Mouse (Mus musculus) limb, embryonic 13.5 days (tissue): ENCODE data around the gene Cdc37. TPM values are rescaled to one million over a fixed set of nuclear protein-coding genes. Genes with fewer than 3 reads are reported as not detected.
"Not testable (repeated sequence)": the region's sequence is repeated elsewhere in the genome, so short reads cannot be mapped to it uniquely, and the experiment has no call there.

Experiments
- ATAC-seq: fragments of 200-750 bp; cut with Nextera tagmentation; 2 replicates; pipeline ENCODE4 v1.8.0; 2017; ENCODE audit warnings: low read depth, moderate number of reproducible peaks, moderate TSS enrichment; ENCODE audit not compliant: low FRiP score
- H3K27ac ChIP-seq: fragments of 300-500 bp; sonication (generic); 2 replicates; pipeline ENCODE4 v1.5.1; 2015; ENCODE audit warnings: inconsistent platforms, mild to moderate bottlenecking, moderate library complexity
- H3K27me3 ChIP-seq: fragments of 300-500 bp; sonication (generic); 2 replicates; pipeline ENCODE4 v1.6.1; 2015; ENCODE audit warnings: mild to moderate bottlenecking, inconsistent platforms
- H3K36me3 ChIP-seq: fragments of 300-500 bp; sonication (generic); 2 replicates; pipeline ENCODE4 v1.6.1; 2015; ENCODE audit warnings: inconsistent platforms, mild to moderate bottlenecking, moderate library complexity
- H3K4me1 ChIP-seq: fragments of 300-500 bp; sonication (generic); 2 replicates; pipeline ENCODE4 v1.6.1; 2015; ENCODE audit warnings: inconsistent platforms
- H3K4me2 ChIP-seq: fragments of 300-500 bp; sonication (generic); replicated peaks from 2 replicates; pipeline ENCODE4 v1.6.1; 2015; ENCODE audit warnings: inconsistent platforms, mild to moderate bottlenecking, moderate library complexity
- H3K4me3 ChIP-seq: fragments of 300-500 bp; sonication (generic); 2 replicates; pipeline ENCODE4 v1.5.1; 2015; ENCODE audit warnings: moderate library complexity, mild to moderate bottlenecking, inconsistent platforms
- H3K9ac ChIP-seq: fragments of 300-500 bp; sonication (generic); 2 replicates; pipeline ENCODE4 v1.6.1; 2015; ENCODE audit warnings: mild to moderate bottlenecking, inconsistent platforms
- H3K9me3 ChIP-seq: fragments of 300-500 bp; sonication (generic); 2 replicates; pipeline ENCODE4 v1.6.1; 2016; ENCODE audit warnings: inconsistent platforms
- WGBS: fragments of 180-500 bp; shearing (Covaris S2); methylation state at CpG from one replicate; pipeline ENCODE4 v1.1.7; 2015; 5-methylcytosine and 5-hydroxymethylcytosine counted together
- polyA plus RNA-seq: library from polyadenylated mRNA; unstranded; fragments of >200 nt; fragmentation: Nextera tagmentation; extraction: Ambion mirVana; gene quantifications from 2 replicates; pipeline ENCODE4 v1.2.1, GENCODE M21; 2015

Cdc37 gene
- polyA plus RNA-seq, result 320 and 346 TPM in 2 replicates

DNA sequence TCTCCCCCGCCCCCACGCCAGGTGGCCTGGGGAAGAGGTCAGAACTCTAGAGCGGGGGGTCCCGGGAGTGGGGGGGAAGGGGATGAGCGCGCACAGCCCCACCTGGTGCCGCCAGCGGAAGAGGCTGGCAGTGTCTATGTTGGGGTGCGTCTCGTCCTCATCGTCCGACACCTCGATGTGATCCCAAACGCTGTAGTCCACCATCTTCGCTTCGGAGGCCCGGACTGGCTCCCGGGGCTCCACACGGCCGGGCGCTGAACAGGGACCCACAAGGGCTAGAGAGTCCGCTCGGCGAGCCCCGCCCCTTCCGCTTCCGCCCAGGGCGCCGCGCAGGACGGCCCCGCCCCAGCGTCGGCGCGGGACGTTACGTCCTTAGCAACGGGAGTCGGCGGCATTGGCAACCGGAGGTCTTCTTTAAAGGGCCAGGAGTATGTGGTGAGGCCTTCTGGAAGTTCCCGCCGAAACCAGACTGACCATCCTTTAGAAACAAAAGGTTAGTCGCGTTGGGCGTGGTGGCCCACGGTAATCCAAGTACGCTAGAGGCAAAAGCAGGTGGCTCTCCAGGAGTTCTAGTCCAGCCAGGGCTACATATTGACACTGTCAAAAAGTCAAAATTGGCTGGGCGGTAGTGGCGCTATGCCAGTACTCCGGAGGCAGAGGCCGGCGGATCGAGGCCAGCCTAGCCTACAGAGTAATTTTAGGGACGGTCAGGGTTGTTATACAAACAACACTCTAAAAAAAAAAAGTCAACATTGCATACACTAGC lies at the start of gene Cdc37:
Gene Cdc37 (minus strand): TSS at position 329 of the 766 bp plus-strand sequence.
- H3K9me3 ChIP-seq, result no peaks in the 10 kb centered on the region
- peak within 1 kb of the TSS; percentile 87 for H3K9ac ChIP-seq
- peak within 1 kb of the TSS; percentile 85 for H3K27ac ChIP-seq
- peak; percentile 96 for ATAC-seq
- H3K4me1 ChIP-seq, result peaks cover 58% of the 10 kb centered on the region
- H3K4me2 ChIP-seq, result peak within 1 kb of the TSS; percentile 96
- peaks cover 23% of the 10 kb centered on the region for H3K36me3 ChIP-seq
- H3K4me3 ChIP-seq, result peak within 1 kb of the TSS; percentile 82
- H3K27me3 ChIP-seq, result no peaks in the 10 kb centered on the region
- WGBS, result 5% methylated on average over 53 of the region's 56 CpGs

DNA sequence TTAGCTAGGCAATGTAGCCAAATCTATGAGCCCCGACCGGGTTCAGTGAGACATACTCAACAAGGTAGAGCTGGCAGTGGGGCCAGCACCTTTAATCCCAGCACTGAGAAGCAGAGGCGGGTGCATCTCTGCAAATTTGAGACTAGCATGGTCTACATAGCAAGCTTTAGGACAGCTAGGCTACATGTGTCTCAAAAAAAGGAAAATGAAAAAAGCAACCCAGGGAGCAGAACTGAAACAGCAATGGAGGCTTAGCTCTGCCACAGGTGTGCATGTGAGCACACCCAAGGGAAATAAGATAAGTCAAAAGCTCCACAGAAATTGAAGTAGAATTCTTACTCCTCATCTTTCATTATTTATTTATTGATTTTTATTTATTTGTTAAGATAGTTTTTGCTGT lies 49.2 kb upstream of the Cdc37 start:
- 84% methylated on average over 3 of the region's 3 CpGs for WGBS
- no peak for ATAC-seq
- Histone ChIP-seq H3K27me3 (no peaks in the 10 kb centered on the region), H3K4me1 (peaks cover 24% of the 10 kb centered on the region), H3K9ac (no peak overlapping the region), H3K36me3 (no peaks in the 10 kb centered on the region), H3K4me3 (no peak overlapping the region), H3K27ac (no peak overlapping the region), H3K4me2 (no peak overlapping the region), H3K9me3 (no peaks in the 10 kb centered on the region)

DNA sequence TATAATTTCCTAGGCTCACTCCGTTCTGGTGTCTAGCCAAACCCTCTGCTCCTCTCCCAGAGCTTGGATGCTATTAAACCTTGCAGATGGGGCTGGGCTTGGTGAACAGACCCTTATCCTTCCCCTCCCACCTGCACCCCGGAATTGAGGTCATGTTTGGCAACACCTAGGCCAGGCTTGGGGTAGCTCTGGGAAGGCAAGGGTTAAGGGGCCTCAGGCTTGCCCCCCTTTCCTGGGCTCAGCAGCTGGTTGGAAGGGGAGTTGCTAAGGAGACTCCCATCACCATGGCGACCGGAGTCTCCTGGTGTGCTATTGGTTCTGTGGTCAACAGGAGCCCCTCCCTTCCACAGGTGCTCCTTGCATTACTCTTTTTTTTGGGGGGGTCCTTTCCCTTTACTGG lies 48.2 kb upstream of the Cdc37 start:
- Histone ChIP-seq H3K27me3 (no peaks in the 10 kb centered on the region), H3K36me3 (no peaks in the 10 kb centered on the region), H3K27ac (no peak overlapping the region), H3K9me3 (no peaks in the 10 kb centered on the region), H3K4me3 (peak overlapping the region; percentile 43; the same call in 1 of the 2 replicates), H3K9ac (no peak overlapping the region), H3K4me1 (peaks cover 24% of the 10 kb centered on the region), H3K4me2 (peak overlapping the region; percentile 66)
- WGBS, result 24% methylated on average over 4 of the region's 4 CpGs
- ATAC-seq, result peak; percentile 52; the same call in 1 of the 2 replicates

DNA sequence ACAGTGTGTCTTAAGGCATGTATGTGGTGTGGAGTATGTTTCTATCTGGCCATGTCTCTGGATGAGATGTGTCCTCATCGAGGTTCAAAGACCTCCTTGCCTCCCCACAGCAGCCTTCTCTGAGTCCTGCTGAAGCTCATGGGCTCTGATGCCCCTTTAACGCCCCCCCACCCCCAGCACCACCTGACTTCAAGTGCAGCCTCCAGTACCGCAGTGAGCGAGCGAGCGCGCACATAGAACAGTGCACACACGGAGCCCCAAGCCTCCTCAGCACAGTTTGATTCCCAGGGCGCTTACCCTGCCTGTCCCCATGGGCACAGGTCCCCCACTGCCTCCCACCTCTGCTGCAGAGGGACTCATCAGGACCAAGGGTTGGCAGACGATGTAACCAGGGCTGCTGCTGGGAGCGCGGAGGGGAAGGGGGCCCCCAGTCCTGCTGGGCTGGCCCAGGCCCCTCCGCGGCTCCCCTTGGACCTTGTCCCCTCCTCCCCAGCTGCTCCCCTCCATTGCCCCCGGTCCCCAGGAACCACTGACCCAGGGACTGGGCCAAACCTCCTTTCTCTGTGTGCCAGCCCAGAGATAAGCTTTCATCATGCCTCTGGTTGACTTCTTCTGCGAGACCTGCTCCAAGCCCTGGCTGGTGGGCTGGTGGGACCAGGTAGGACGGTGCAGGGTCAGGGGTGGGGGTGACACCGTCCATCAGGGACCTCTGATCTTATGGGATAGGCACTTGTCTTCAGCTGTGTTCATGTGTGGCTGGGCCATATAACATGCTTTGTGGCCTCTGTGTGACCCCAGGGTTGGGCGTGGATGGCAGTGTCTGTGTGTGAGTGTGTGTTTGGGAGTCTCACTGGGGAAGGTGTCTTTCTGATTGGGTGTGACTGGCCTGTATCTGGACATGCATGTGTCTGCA lies 47.0 kb upstream of the Cdc37 start:
- no peak overlapping the region for H3K27ac ChIP-seq
- no peaks in the 10 kb centered on the region for H3K27me3 ChIP-seq
- H3K36me3 ChIP-seq, result no peaks in the 10 kb centered on the region
- H3K4me3 ChIP-seq, result peak overlapping the region; percentile 43
- H3K4me1 ChIP-seq, result peaks cover 24% of the 10 kb centered on the region
- H3K4me2 ChIP-seq, result peak overlapping the region; percentile 66
- H3K9ac ChIP-seq, result peak overlapping the region; percentile 67
- WGBS, result 31% methylated on average over 19 of the region's 19 CpGs
- ATAC-seq, result peak; percentile 73
- H3K9me3 ChIP-seq, result no peaks in the 10 kb centered on the region

DNA sequence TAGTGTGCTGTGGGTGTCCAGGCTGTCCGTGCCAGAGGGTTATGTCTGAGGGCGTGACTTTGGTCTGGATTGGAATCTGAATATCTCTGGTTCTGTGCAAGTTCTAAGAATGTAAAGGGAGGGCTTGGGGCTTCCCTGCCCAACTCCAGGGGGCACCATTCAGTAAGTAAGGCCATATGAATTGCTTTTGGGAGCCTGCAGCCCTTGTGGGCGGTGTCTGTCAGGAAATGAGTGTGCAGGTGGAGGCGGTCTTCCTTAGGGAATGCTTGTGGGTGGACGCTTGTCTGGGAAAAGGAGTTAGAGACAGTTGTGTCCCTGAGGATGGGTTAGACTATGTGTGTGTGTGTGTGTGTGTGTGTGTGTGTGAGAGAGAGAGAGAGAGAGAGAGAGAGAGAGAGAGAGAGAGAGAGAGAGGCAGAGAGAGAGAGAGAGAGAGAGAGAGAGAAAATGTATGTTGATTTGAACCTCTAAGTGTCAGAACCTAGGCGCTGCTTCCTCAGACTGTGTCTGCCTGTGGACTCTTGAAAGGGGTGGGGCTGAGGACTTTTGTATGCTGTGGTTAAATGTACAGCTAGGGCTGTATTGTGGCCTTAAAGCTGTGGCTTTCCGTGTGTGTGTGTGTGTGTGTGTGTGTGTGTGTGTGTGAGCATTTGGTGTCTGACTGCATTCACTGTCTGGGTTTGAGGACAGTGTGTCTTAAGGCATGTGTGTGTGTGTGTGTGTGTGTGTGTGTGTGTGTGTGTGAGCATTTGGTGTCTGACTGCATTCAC lies 46.1 kb upstream of the Cdc37 start:
- WGBS, result 60% methylated on average over 7 of the region's 7 CpGs
- H3K36me3 ChIP-seq, H3K27me3 ChIP-seq, H3K27ac ChIP-seq, H3K9ac ChIP-seq, H3K4me3 ChIP-seq, ATAC-seq, H3K9me3 ChIP-seq: not testable (repeated sequence)
- H3K4me2 ChIP-seq, result peak overlapping the region; percentile 66
- peaks cover 24% of the 10 kb centered on the region for H3K4me1 ChIP-seq

DNA sequence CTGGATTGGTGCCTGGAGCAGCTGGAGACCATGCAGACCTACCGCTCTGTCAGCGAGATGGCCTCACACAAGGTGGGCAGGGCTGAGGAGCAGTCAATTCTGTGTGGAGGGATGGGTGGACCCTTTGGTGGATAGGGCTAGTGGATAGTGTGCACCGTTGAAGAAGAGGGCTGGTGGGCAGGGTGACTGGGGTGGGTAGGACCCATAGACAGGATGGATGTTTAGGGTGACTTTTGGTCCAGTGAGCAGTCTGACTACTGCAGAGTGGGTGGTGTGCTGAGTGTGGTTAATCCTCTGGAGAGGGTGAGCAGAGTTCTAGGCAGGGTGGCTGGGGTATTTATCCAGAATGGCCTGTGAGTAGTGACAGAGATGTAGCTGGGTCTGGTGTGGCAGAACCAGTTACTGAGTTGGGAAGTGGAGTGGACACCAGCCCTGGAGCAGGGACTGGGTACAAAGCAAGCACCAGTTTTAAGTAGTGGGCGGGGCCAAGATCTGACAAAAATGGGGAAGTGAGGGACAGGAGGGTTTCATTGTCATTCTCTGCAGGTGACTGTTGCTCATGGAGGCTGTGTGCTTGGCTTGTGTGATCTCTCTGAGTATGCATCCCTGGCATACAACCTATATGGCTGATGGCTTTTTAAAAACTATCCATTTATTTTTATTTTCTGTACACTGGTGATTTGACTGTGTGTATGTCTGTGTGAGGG lies 45.2 kb upstream of the Cdc37 start:
- H3K4me2 ChIP-seq, result no peak overlapping the region
- H3K4me1 ChIP-seq, result peaks cover 24% of the 10 kb centered on the region
- no peak overlapping the region for H3K27ac ChIP-seq
- no peak overlapping the region for H3K4me3 ChIP-seq
- no peaks in the 10 kb centered on the region for H3K27me3 ChIP-seq
- 85% methylated on average over 4 of the region's 4 CpGs for WGBS
- H3K9ac ChIP-seq, result no peak overlapping the region
- no peaks in the 10 kb centered on the region for H3K36me3 ChIP-seq
- ATAC-seq, result no peak
- H3K9me3 ChIP-seq, result no peaks in the 10 kb centered on the region

DNA sequence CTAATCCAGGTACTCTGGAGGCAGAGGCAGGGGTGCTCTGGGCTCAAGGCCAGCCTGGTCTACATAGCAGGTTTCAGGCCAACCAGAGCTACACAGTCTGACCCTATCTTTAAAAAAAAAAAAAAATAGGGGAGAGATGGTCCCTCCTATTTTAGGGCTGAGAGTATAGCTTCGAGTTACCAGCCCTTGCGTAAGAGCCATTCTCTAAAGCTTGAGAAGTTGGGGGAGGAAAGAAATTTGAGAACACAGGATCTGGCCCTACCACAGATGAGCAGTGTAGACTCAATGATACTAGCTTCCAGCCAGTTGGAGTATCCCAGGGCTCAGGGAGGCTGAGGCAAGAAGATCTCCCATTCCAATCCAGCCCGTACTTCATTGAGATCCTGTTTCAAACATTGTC lies 44.0 kb upstream of the Cdc37 start:
- H3K27ac ChIP-seq, result no peak overlapping the region
- WGBS, result 83% methylated on average over 3 of the region's 3 CpGs
- H3K4me1 ChIP-seq, result peaks cover 24% of the 10 kb centered on the region
- no peaks in the 10 kb centered on the region for H3K36me3 ChIP-seq
- no peak overlapping the region for H3K4me3 ChIP-seq
- no peaks in the 10 kb centered on the region for H3K9me3 ChIP-seq
- no peak overlapping the region for H3K9ac ChIP-seq
- no peak for ATAC-seq
- H3K4me2 ChIP-seq, result no peak overlapping the region
- no peaks in the 10 kb centered on the region for H3K27me3 ChIP-seq

DNA sequence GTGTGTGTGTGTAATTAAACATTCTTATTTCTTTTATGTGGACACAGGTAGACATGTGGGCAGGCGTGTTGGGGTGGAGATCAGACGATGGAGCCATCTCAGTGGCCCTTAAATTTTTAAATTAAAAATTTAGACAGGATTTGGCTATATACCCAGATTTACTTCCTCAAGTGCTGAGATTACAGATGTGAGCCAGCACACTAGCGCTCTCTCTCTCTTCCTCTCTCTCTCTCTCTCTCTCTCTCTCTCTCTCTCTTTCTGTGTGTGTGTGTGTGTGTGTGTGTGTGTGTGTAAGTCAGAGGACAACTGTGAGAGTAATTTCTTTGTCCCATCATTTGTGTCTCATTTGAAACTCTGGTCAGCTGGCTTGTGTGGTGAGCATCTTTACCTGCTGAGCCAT lies 40.9 kb upstream of the Cdc37 start:
- peaks cover 10% of the 10 kb centered on the region for H3K27me3 ChIP-seq
- no peak for ATAC-seq
- no peak overlapping the region for H3K4me2 ChIP-seq
- H3K36me3 ChIP-seq, result no peaks in the 10 kb centered on the region
- whole genome bisulfite sequencing, result 73% methylated on average over 3 of the region's 3 CpGs
- no peak overlapping the region for H3K4me3 ChIP-seq
- no peaks in the 10 kb centered on the region for H3K9me3 ChIP-seq
- no peak overlapping the region for H3K27ac ChIP-seq
- H3K4me1 ChIP-seq, result peaks cover 3% of the 10 kb centered on the region; the same call in 1 of the 2 replicates
- no peak overlapping the region for H3K9ac ChIP-seq

DNA sequence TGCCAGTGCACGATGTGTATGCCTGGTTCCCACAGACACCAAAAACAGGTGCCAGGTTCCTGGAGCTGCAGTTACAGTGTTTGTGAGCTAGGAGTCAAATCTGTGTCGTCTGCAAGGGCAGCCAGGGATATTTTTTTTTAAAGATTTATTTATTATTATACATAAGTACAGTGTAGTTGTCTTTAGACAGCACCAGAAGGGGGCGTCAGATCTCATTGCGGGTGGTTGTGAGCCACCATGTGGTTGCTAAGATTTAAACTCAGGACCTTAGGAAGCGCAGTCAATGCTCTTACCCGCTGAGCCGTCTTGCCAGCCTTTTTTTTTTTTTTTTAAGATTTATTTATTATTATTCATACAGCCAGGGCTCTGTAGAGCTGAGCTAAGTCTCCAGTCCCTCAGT lies 40.1 kb upstream of the Cdc37 start:
- Histone ChIP-seq H3K27me3 (peaks cover 16% of the 10 kb centered on the region), H3K36me3 (no peaks in the 10 kb centered on the region), H3K4me2 (no peak overlapping the region), H3K9ac (no peak overlapping the region), H3K9me3 (no peaks in the 10 kb centered on the region), H3K4me3 (no peak overlapping the region), H3K4me1 (peaks cover 1% of the 10 kb centered on the region), H3K27ac (no peak overlapping the region)
- ATAC-seq, result no peak
- 51% methylated on average over 7 of the region's 7 CpGs for WGBS

DNA sequence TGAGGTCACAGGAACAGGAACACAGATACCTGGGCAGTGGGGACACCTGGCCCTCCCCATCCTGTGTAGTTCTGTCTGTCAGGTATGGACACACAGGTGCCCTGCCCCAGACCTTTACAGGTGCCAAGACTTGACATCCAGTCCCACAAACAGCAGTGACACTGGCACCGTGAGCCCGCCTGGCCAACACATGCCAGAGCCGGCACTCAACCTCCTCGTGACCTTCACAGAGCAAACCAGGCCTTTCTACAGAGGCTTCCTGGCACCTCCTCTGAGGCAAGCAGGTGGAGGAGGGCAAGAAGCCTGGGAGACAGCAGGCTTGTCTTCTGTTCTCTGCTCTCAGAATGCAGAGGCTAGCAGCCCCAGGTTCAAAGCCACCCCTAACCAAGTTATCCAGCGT lies 35.7 kb upstream of the Cdc37 start:
- Histone ChIP-seq H3K27me3 (peaks cover 44% of the 10 kb centered on the region), H3K27ac (no peak overlapping the region), H3K4me3 (no peak overlapping the region), H3K9ac (no peak overlapping the region), H3K36me3 (no peaks in the 10 kb centered on the region), H3K4me2 (no peak overlapping the region), H3K9me3 (no peaks in the 10 kb centered on the region), H3K4me1 (peaks cover 22% of the 10 kb centered on the region)
- no peak for ATAC-seq
- WGBS, result 88% methylated on average over 5 of the region's 5 CpGs

DNA sequence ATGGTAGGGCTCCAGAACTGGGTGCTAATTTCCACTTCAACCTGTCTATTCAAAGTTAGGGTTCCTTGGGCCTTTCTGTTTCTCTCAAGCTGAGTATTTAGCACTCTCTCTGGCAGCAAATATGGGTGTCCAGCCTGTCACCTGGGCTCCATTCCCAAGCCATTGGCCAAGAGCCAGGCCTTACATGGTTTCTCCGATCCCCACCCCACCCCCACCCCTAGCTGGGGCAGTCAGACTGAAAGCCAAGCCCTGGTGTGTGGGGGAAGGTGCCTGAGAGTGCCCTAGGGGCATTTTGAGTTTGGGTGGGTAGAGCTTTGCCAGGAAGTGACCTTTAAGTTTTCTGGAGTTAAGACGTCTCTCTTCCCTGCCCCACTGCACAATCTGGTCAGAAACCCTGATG lies 35.0 kb upstream of the Cdc37 start:
- peaks cover 22% of the 10 kb centered on the region for H3K4me1 ChIP-seq
- H3K9ac ChIP-seq, result no peak overlapping the region
- ATAC-seq, result no peak

More for the DNA sequence above, 35.0 kb upstream of the Cdc37 start:
- Histone ChIP-seq H3K27me3 (peaks cover 44% of the 10 kb centered on the region), H3K27ac (no peak overlapping the region), H3K9me3 (no peaks in the 10 kb centered on the region), H3K4me3 (0 out of 2 replicates have a peak overlapping the region, but pooled peaks have one; percentile 39), H3K4me2 (0 out of 2 replicates have a peak overlapping the region, but pooled peaks have one; percentile 62), H3K36me3 (no peaks in the 10 kb centered on the region)
- WGBS, result 24% methylated on average over 2 of the region's 2 CpGs
